Mouse (Mus musculus): Measurements from ENCODE around the gene Spata18. TPM values are rescaled to one million over a fixed set of nuclear protein-coding genes. Genes with fewer than 3 reads are reported as not detected.
A peak's percentile ranks its signal among the peaks of the same experiment; 100 is the strongest.

Spata18 gene
- total and polyA plus RNA-seq, 2 experiments from 2014 or later: 0.69 to 1.9 TPM

DNA sequence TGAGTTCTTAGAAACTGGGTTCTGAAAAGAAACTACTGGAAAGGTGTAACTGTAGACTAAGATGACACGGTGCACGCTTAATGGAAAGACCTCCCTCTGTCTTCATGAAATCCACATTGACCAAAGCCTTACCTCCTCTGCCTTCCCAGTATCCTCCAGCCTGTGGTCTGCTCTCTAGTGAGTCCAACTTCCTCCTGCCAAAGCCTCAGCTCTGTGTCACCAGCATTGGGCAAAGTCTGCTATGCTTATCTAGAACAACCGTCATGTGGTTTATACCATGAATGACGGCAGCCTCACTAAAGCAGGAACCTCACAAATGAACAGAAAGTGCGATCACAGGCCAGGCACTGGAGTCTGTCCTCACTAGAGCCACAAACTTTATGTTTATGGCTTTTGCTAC, 21.0 kb upstream of the Spata18 start:
- ATAC-seq (ENCODE audit: low FRiP score) (no peak), DNase-seq (ENCODE audit: low spot score) (no peak)
- TF ChIP-seq CTCF (IDR thresholded peaks at IDR 0.05): no peak
- Histone ChIP-seq H3K27ac (ENCODE audit: low read depth, low read length) (no peak overlapping the region), H3K36me3 (ENCODE audit: insufficient read depth, low read length) (peaks cover 10% of the 10 kb centered on the region), H3K4me1 (ENCODE audit: insufficient read depth, low read length) (no peaks in the 10 kb centered on the region), H3K9me3 (ENCODE audit: low read length) (no peaks in the 10 kb centered on the region), H3K9ac (replicated peaks; ENCODE audit: low read length, poor library complexity, severe bottlenecking) (no peak overlapping the region), H3K27me3 (ENCODE audit: insufficient read depth, low read length) (no peaks in the 10 kb centered on the region), H3K4me3 (ENCODE audit: low read depth, low read length) (no peak overlapping the region), H3K4me2 (ENCODE audit: low read depth, low read length, poor library complexity, severe bottlenecking) (no peak overlapping the region)
- 87% methylated on average over 5 of the region's 5 CpGs for WGBS

DNA sequence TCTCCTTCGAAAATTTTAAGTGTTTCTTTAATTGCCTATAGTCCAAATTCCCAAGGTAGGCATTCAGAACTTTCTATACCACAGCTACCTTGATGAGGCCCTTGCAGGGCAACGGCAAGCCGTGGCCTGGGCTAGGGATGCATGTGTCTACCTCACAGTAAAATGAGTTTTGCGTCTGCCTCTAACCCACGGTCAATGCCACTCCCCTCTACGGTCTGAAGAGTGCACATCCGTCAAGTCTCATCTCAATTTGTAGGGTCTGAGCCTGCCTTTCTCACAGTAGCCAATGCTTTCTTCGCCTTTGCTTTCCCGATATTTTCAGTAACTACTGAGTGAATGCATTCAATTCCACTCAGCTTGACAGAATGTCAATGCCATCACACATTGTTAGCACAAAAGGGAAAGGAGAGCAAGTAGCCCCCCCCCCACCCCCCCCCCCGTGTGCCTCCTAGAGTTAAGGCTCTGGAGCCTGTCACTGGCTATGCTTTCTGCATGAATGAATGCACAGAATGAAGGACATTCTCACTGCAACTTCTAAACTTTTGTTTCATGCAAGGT, 20.1 kb upstream of the Spata18 start:
- WGBS: 34% methylated on average over 10 of the region's 10 CpGs
- TF ChIP-seq CTCF (IDR thresholded peaks at IDR 0.05): no peak
- ATAC-seq (ENCODE audit: low FRiP score): no peak
- H3K4me2 ChIP-seq (ENCODE audit: low read depth, low read length, poor library complexity, severe bottlenecking): no peak overlapping the region
- no peak for DNase-seq (ENCODE audit: low spot score)
- H3K4me1 ChIP-seq (ENCODE audit: insufficient read depth, low read length): no peaks in the 10 kb centered on the region
- H3K27me3 ChIP-seq (ENCODE audit: insufficient read depth, low read length): no peaks in the 10 kb centered on the region
- no peak overlapping the region for H3K9ac ChIP-seq (replicated peaks; ENCODE audit: low read length, poor library complexity, severe bottlenecking)
- no peak overlapping the region for H3K4me3 ChIP-seq (ENCODE audit: low read depth, low read length)
- peaks cover 16% of the 10 kb centered on the region for H3K36me3 ChIP-seq (ENCODE audit: insufficient read depth, low read length)
- no peaks in the 10 kb centered on the region for H3K9me3 ChIP-seq (ENCODE audit: low read length)
- no peak overlapping the region for H3K27ac ChIP-seq (ENCODE audit: low read depth, low read length)

DNA sequence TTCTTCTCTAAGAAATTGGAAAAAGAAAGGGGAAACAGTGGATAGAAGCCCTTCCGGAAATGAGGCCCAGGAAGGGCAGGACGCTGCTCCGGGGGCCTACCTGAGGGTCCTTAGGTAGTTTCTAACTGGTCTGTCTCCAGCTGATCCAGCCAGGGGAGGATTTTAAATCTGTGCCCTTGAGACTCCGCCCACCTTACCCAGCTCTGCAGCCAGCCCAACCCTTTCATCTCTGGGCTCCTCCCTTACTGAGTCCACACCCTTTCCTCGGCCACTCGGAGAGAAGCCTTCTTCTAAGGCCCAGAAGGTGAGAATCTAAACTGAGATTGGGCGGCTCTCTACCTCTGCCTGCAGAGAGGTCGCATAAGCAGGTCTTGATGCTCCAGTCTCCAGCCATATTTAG, 18.9 kb upstream of the Spata18 start, which contains the start of gene Lrrc66:
Gene Lrrc66, minus strand, starts transcription at position 236 of the 400 bp plus-strand sequence.
- no peak for TF ChIP-seq CTCF (IDR thresholded peaks at IDR 0.05)
- peaks cover 16% of the 10 kb centered on the region for H3K36me3 ChIP-seq (ENCODE audit: insufficient read depth, low read length)
- no peaks in the 10 kb centered on the region for H3K27me3 ChIP-seq (ENCODE audit: insufficient read depth, low read length)
- no peak within 1 kb of the TSS for H3K4me3 ChIP-seq (ENCODE audit: low read depth, low read length)
- no peak within 1 kb of the TSS for H3K4me2 ChIP-seq (ENCODE audit: low read depth, low read length, poor library complexity, severe bottlenecking)
- ATAC-seq (ENCODE audit: low FRiP score) (no peak), DNase-seq (ENCODE audit: low spot score) (no peak)
- no peak within 1 kb of the TSS for H3K27ac ChIP-seq (ENCODE audit: low read depth, low read length)
- WGBS: 79% methylated on average over 8 of the region's 8 CpGs
- H3K4me1 ChIP-seq (ENCODE audit: insufficient read depth, low read length): no peaks in the 10 kb centered on the region
- H3K9me3 ChIP-seq (ENCODE audit: low read length): no peaks in the 10 kb centered on the region
- H3K9ac ChIP-seq (replicated peaks; ENCODE audit: low read length, poor library complexity, severe bottlenecking): no peak within 1 kb of the TSS

- no peak overlapping the region for H3K9ac ChIP-seq (replicated peaks; ENCODE audit: low read length, poor library complexity, severe bottlenecking)
- DNase-seq (ENCODE audit: low spot score) (peak; percentile 86), ATAC-seq (ENCODE audit: low FRiP score) (no peak)
- WGBS: 59% methylated on average over 8 of the region's 8 CpGs
- H3K4me2 ChIP-seq (ENCODE audit: low read depth, low read length, poor library complexity, severe bottlenecking): no peak overlapping the region
- H3K9me3 ChIP-seq (ENCODE audit: low read length): no peaks in the 10 kb centered on the region
- no peaks in the 10 kb centered on the region for H3K4me1 ChIP-seq (ENCODE audit: insufficient read depth, low read length)
- no peak overlapping the region for H3K27ac ChIP-seq (ENCODE audit: low read depth, low read length)
- no peaks in the 10 kb centered on the region for H3K27me3 ChIP-seq (ENCODE audit: insufficient read depth, low read length)
- peaks cover 16% of the 10 kb centered on the region for H3K36me3 ChIP-seq (ENCODE audit: insufficient read depth, low read length)
- peak; percentile 89 for TF ChIP-seq CTCF (IDR thresholded peaks at IDR 0.05)
- no peak overlapping the region for H3K4me3 ChIP-seq (ENCODE audit: low read depth, low read length)
These were observed 18.0 kb upstream of the Spata18 start for GRCm38 (mm10) chr5:73633141-73633540.

- no peaks in the 10 kb centered on the region for H3K9me3 ChIP-seq (ENCODE audit: low read length)
- H3K4me1 ChIP-seq (ENCODE audit: insufficient read depth, low read length): no peaks in the 10 kb centered on the region
- H3K4me3 ChIP-seq (ENCODE audit: low read depth, low read length): no peak overlapping the region
- no peak overlapping the region for H3K9ac ChIP-seq (replicated peaks; ENCODE audit: low read length, poor library complexity, severe bottlenecking)
- peaks cover 32% of the 10 kb centered on the region for H3K36me3 ChIP-seq (ENCODE audit: insufficient read depth, low read length)
- DNase-seq (ENCODE audit: low spot score) (peak; percentile 91), ATAC-seq (ENCODE audit: low FRiP score) (peak; percentile 81)
- WGBS: 38% methylated on average over 8 of the region's 8 CpGs
- no peak overlapping the region for H3K4me2 ChIP-seq (ENCODE audit: low read depth, low read length, poor library complexity, severe bottlenecking)
- no peaks in the 10 kb centered on the region for H3K27me3 ChIP-seq (ENCODE audit: insufficient read depth, low read length)
- peak; percentile 80 for TF ChIP-seq CTCF (IDR thresholded peaks at IDR 0.05)
- H3K27ac ChIP-seq (ENCODE audit: low read depth, low read length): peak overlapping the region; percentile 44; the same call in 1 of the 2 replicates
These were observed 13.7 kb upstream of the Spata18 start for GRCm38 (mm10) chr5:73637337-73638107.

DNA sequence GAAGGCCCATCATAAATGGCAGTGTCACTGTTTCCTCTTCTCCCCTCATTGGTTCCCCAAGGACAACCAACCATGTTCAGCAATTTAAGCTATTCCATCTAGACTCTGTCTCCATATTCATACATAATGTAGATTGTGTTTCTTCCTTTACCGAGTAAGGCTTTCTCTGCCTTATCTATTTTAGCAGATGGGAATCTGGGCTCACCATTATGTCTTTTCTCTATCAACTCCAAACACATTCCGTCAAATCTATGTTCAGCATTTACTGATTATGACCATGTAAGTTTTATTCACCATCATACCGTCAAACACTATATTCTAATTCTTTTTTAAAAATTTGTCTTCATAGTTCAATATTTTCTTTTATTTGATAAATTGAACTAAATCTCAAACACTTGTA, 10.1 kb upstream of the Spata18 start:
- H3K27me3 ChIP-seq (ENCODE audit: insufficient read depth, low read length): no peaks in the 10 kb centered on the region
- DNase-seq (ENCODE audit: low spot score): no peak
- ATAC-seq (ENCODE audit: low FRiP score): no peak
- H3K36me3 ChIP-seq (ENCODE audit: insufficient read depth, low read length): peaks cover 19% of the 10 kb centered on the region; the same call in 1 of the 2 replicates
- no peak overlapping the region for H3K4me2 ChIP-seq (ENCODE audit: low read depth, low read length, poor library complexity, severe bottlenecking)
- no peak for TF ChIP-seq CTCF (IDR thresholded peaks at IDR 0.05)
- no peak overlapping the region for H3K27ac ChIP-seq (ENCODE audit: low read depth, low read length)
- no peaks in the 10 kb centered on the region for H3K4me1 ChIP-seq (ENCODE audit: insufficient read depth, low read length)
- no peak overlapping the region for H3K9ac ChIP-seq (replicated peaks; ENCODE audit: low read length, poor library complexity, severe bottlenecking)
- H3K4me3 ChIP-seq (ENCODE audit: low read depth, low read length): no peak overlapping the region
- H3K9me3 ChIP-seq (ENCODE audit: low read length): no peaks in the 10 kb centered on the region
- 84% methylated on average over 3 of the region's 3 CpGs for WGBS
